Mouse (Mus musculus) lung, postnatal 0 days (tissue): ENCODE results near the gene Slc16a3.

Source experiments
- CTCF ChIP-seq: IDR thresholded peaks from 2 replicates; pipeline ENCODE4 v1.5.1; 2016; ENCODE audit warnings: antibody characterized with exemption, mild to moderate bottlenecking
- EP300 ChIP-seq: IDR thresholded peaks from 2 replicates; pipeline ENCODE4 v1.6.1; 2016; ENCODE audit warnings: antibody characterized with exemption, mild to moderate bottlenecking, control low read depth

- no peak for TF ChIP-seq EP300
- no peak for TF ChIP-seq CTCF
These were observed 42.0 kb downstream of the Slc16a3 start for GRCm38 (mm10) chr11:120990126-120990781.
